Mouse (Mus musculus) limb, embryonic 12.5 days (tissue): ENCODE measurements at regions not wholly inside any gene's neighbourhood (a gene's known extent, or its start where the extent isn't known, plus 50 kb on each side); places are given as distances from the start of the nearest gene placed in this dataset.

Experiments
- ATAC-seq: fragments of 200-750 bp; cut with Nextera tagmentation; 2 replicates; pipeline ENCODE4 v1.8.0; 2017; ENCODE audit warnings: low read depth, moderate TSS enrichment; ENCODE audit not compliant: insufficient number of reproducible peaks, insufficient read depth, low FRiP score, low TSS enrichment
- H3K27ac ChIP-seq: fragments of 300-500 bp; sonication (generic); 2 replicates; pipeline ENCODE4 v1.5.1; 2016; ENCODE audit warnings: mild to moderate bottlenecking, moderate library complexity
- H3K27me3 ChIP-seq: fragments of 300-500 bp; sonication (generic); 2 replicates; pipeline ENCODE4 v1.6.1; 2016; ENCODE audit warnings: mild to moderate bottlenecking, moderate library complexity
- H3K36me3 ChIP-seq: fragments of 300-500 bp; sonication (generic); 2 replicates; pipeline ENCODE4 v1.6.1; 2016; ENCODE audit warnings: mild to moderate bottlenecking, moderate library complexity
- H3K4me1 ChIP-seq: fragments of 300-500 bp; sonication (generic); replicated peaks from 2 replicates; pipeline ENCODE4 v1.6.1; 2016
- H3K4me2 ChIP-seq: fragments of 300-500 bp; sonication (generic); 2 replicates; pipeline ENCODE4 v1.6.1; 2016; ENCODE audit warnings: mild to moderate bottlenecking, moderate library complexity
- H3K4me3 ChIP-seq: fragments of 300-500 bp; sonication (generic); replicated peaks from 2 replicates; pipeline ENCODE4 v1.5.1; 2016; ENCODE audit warnings: mild to moderate bottlenecking
- H3K9ac ChIP-seq: fragments of 300-500 bp; sonication (generic); replicated peaks from 2 replicates; pipeline ENCODE4 v1.6.1; 2016; ENCODE audit warnings: mild to moderate bottlenecking, moderate library complexity
- H3K9me3 ChIP-seq: fragments of 300-500 bp; sonication (generic); 2 replicates; pipeline ENCODE4 v1.6.1; 2016; ENCODE audit warnings: mild to moderate bottlenecking, moderate library complexity
- WGBS: fragments of 180-500 bp; shearing (Covaris S2); methylation state at CpG from one replicate; pipeline ENCODE4 v1.1.7; 2016; 5-methylcytosine and 5-hydroxymethylcytosine counted together

GRCm38 (mm10) chr6:17198876-17199275 lies 82.1 kb upstream of the Cav2 start:
- H3K36me3 ChIP-seq = no peaks in the 10 kb centered on the region
- no peak overlapping the region for H3K27ac ChIP-seq
- no peaks in the 10 kb centered on the region for H3K9me3 ChIP-seq
- H3K4me1 ChIP-seq = no peaks in the 10 kb centered on the region
- H3K4me3 ChIP-seq = no peak overlapping the region
- ATAC-seq = no peak
- H3K27me3 ChIP-seq = no peaks in the 10 kb centered on the region
- no peak overlapping the region for H3K9ac ChIP-seq
- 76% methylated on average over 9 of the region's 9 CpGs for WGBS
- no peak overlapping the region for H3K4me2 ChIP-seq

GRCm38 (mm10) chr6:17201916-17202636 lies 78.9 kb upstream of the Cav2 start:
- no peak for ATAC-seq
- H3K27ac ChIP-seq = no peak overlapping the region
- H3K9me3 ChIP-seq = no peaks in the 10 kb centered on the region
- no peak overlapping the region for H3K4me2 ChIP-seq
- H3K36me3 ChIP-seq = no peaks in the 10 kb centered on the region
- H3K27me3 ChIP-seq = no peaks in the 10 kb centered on the region
- no peak overlapping the region for H3K9ac ChIP-seq
- 80% methylated on average over 6 of the region's 6 CpGs for WGBS
- H3K4me1 ChIP-seq = no peaks in the 10 kb centered on the region
- H3K4me3 ChIP-seq = no peak overlapping the region

GRCm38 (mm10) chr6:17203302-17203701 lies 77.7 kb upstream of the Cav2 start:
- no peaks in the 10 kb centered on the region for H3K36me3 ChIP-seq
- no peak overlapping the region for H3K4me3 ChIP-seq
- H3K27ac ChIP-seq = no peak overlapping the region
- 89% methylated on average over 5 of the region's 5 CpGs for WGBS
- no peaks in the 10 kb centered on the region for H3K4me1 ChIP-seq
- H3K9me3 ChIP-seq = no peaks in the 10 kb centered on the region
- no peak for ATAC-seq
- no peak overlapping the region for H3K9ac ChIP-seq
- H3K4me2 ChIP-seq = no peak overlapping the region
- H3K27me3 ChIP-seq = no peaks in the 10 kb centered on the region

DNA sequence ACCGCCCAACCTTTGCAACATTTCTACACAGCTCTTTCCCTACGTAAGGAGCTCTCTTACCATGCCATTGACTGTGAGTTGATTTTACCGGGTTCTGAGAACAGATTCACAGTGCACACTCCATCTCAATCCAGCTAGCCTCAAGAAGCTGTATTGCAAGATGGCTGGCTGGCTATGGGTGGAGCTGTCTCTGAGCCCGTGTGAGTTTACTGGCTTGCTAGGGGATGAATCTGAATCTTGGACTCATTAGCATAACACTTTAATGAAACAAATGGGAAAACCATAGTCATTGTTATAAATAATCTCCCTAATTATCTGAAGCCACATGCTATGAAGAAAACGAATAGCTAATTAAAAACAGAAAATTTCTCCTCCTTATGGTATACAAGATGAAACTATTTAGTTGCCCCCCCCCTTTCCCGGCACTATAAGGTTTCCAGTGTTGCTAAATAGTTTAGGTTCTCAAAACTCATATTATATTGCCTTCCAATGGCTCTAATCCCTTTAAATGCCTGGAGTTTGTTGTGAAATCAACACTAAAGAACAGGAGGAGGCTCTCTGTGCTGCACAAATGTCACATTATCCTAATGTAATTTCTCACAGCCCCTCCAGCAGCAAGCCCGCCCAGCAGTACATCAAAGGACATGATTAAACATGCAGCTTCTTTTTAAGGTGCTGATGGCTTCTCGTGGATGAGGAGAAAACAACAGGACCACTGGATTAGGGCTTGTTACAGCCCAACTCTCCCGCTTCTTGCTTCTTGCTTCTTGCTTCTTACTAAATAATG lies 76.9 kb upstream of the Cav2 start:
- no peaks in the 10 kb centered on the region for H3K36me3 ChIP-seq
- H3K9ac ChIP-seq = no peak overlapping the region
- no peaks in the 10 kb centered on the region for H3K9me3 ChIP-seq
- no peaks in the 10 kb centered on the region for H3K4me1 ChIP-seq
- no peak overlapping the region for H3K4me3 ChIP-seq
- no peaks in the 10 kb centered on the region for H3K27me3 ChIP-seq
- 55% methylated on average over 9 of the region's 9 CpGs for WGBS
- H3K27ac ChIP-seq = no peak overlapping the region
- ATAC-seq = no peak
- no peak overlapping the region for H3K4me2 ChIP-seq

GRCm38 (mm10) chr6:17206932-17207331 lies 74.1 kb upstream of the Cav2 start:
- no peaks in the 10 kb centered on the region; the same call in 1 of the 2 replicates for H3K4me1 ChIP-seq
- no peak overlapping the region for H3K4me2 ChIP-seq
- no peak overlapping the region for H3K4me3 ChIP-seq
- no peaks in the 10 kb centered on the region for H3K36me3 ChIP-seq
- WGBS = 96% methylated on average over 3 of the region's 3 CpGs
- no peak overlapping the region for H3K27ac ChIP-seq
- no peak overlapping the region for H3K9ac ChIP-seq
- no peaks in the 10 kb centered on the region for H3K27me3 ChIP-seq
- ATAC-seq = no peak
- no peaks in the 10 kb centered on the region for H3K9me3 ChIP-seq

GRCm38 (mm10) chr6:17209792-17210191 lies 71.2 kb upstream of the Cav2 start:
- H3K4me2 ChIP-seq = no peak overlapping the region
- H3K27ac ChIP-seq = no peak overlapping the region
- H3K4me3 ChIP-seq = no peak overlapping the region
- WGBS = 50% methylated on average over 4 of the region's 4 CpGs
- no peaks in the 10 kb centered on the region for H3K36me3 ChIP-seq
- H3K27me3 ChIP-seq = no peaks in the 10 kb centered on the region
- no peaks in the 10 kb centered on the region for H3K9me3 ChIP-seq
- ATAC-seq = no peak
- no peak overlapping the region for H3K9ac ChIP-seq
- H3K4me1 ChIP-seq = no peaks in the 10 kb centered on the region; the same call in 1 of the 2 replicates

DNA sequence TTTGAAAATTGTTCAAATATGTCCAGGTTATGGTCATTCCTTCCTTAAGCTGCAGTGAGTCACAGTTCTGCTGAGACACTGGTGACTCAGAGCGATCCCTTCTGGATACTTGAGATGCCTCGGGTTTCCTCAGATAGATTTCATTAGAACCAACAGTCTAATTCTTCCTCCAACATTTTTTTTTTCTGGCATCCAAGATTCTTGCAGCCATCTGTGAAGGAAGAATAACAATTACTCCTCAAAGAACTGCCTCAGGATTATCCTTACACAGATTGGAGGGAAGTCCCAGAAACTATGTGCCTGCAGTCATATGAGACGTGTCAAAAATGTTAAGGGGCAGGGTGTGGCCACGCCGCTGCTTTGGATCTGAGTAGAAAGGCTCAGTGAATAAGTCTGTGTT lies 69.6 kb upstream of the Cav2 start:
- H3K27ac ChIP-seq = no peak overlapping the region
- no peak overlapping the region for H3K4me3 ChIP-seq
- H3K9me3 ChIP-seq = no peaks in the 10 kb centered on the region
- H3K27me3 ChIP-seq = no peaks in the 10 kb centered on the region
- no peak overlapping the region for H3K9ac ChIP-seq
- ATAC-seq = no peak
- no peaks in the 10 kb centered on the region; the same call in 1 of the 2 replicates for H3K4me1 ChIP-seq
- H3K4me2 ChIP-seq = no peak overlapping the region
- WGBS = 71% methylated on average over 5 of the region's 5 CpGs
- H3K36me3 ChIP-seq = no peaks in the 10 kb centered on the region

GRCm38 (mm10) chr6:17214774-17215173 lies 66.2 kb upstream of the Cav2 start:
- 76% methylated on average over 9 of the region's 9 CpGs for WGBS

GRCm38 (mm10) chr6:17216442-17216841 lies 64.5 kb upstream of the Cav2 start:
- Histone ChIP-seq H3K9me3 (no peaks in the 10 kb centered on the region), H3K9ac (no peak overlapping the region), H3K4me3 (no peak overlapping the region), H3K36me3 (no peaks in the 10 kb centered on the region), H3K4me2 (no peak overlapping the region), H3K27ac (no peak overlapping the region), H3K27me3 (no peaks in the 10 kb centered on the region), H3K4me1 (no peaks in the 10 kb centered on the region)
- 74% methylated on average over 1 of the region's 1 CpGs for WGBS
- ATAC-seq = no peak

More at GRCm38 (mm10) chr6:17214774-17215173, 66.2 kb upstream of the Cav2 start:
- no peak overlapping the region for H3K4me3 ChIP-seq
- ATAC-seq = no peak
- H3K9me3 ChIP-seq = no peaks in the 10 kb centered on the region
- H3K4me1 ChIP-seq = no peaks in the 10 kb centered on the region; the same call in 1 of the 2 replicates
- no peak overlapping the region for H3K27ac ChIP-seq
- H3K36me3 ChIP-seq = no peaks in the 10 kb centered on the region
- H3K4me2 ChIP-seq = no peak overlapping the region
- no peaks in the 10 kb centered on the region for H3K27me3 ChIP-seq
- no peak overlapping the region for H3K9ac ChIP-seq

- H3K4me2 ChIP-seq = no peak overlapping the region
- H3K27ac ChIP-seq = no peak overlapping the region
- no peaks in the 10 kb centered on the region for H3K4me1 ChIP-seq
- no peaks in the 10 kb centered on the region for H3K27me3 ChIP-seq
- no peak for ATAC-seq
- WGBS = 76% methylated on average over 2 of the region's 2 CpGs
- H3K4me3 ChIP-seq = no peak overlapping the region
- no peak overlapping the region for H3K9ac ChIP-seq
- 0 out of 2 replicates have a peak, but pooled peaks cover 7% of the 10 kb centered on the region for H3K9me3 ChIP-seq
- H3K36me3 ChIP-seq = no peaks in the 10 kb centered on the region
Observed at GRCm38 (mm10) chr6:17223744-17224143, 57.2 kb upstream of the Cav2 start.

DNA sequence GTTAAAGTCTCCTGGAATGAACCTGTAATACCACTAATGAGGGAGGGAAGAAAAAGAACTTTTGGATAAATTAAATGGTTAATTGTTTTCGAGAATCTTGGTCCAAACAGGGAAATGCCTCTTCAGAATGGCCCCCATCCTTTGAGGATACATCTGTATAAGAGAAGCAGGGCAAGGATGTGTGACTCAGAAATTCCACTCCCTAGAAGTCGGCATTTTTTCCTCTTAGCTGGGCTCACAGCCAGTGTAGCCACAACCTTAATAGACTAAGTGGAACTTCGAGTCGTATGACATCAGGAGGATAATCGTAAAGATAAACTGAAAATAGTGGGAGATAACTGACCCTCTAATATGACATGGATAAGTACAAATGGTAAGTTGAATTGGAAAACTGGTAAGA lies 56.1 kb upstream of the Cav2 start:
- ATAC-seq = no peak
- Histone ChIP-seq H3K27ac (no peak overlapping the region), H3K4me2 (no peak overlapping the region), H3K36me3 (no peaks in the 10 kb centered on the region), H3K4me3 (no peak overlapping the region), H3K9ac (no peak overlapping the region), H3K27me3 (no peaks in the 10 kb centered on the region), H3K9me3 (0 out of 2 replicates have a peak, but pooled peaks cover 7% of the 10 kb centered on the region), H3K4me1 (no peaks in the 10 kb centered on the region)
- WGBS = 82% methylated on average over 5 of the region's 5 CpGs
